Mouse (Mus musculus): ENCODE measurements around the gene Nlrp10. TPM values are rescaled to one million over a fixed set of nuclear protein-coding genes. Genes with fewer than 3 reads are reported as not detected.

Nlrp10 gene
- polyA plus RNA-seq, 1 experiment = 0.06 TPM

DNA sequence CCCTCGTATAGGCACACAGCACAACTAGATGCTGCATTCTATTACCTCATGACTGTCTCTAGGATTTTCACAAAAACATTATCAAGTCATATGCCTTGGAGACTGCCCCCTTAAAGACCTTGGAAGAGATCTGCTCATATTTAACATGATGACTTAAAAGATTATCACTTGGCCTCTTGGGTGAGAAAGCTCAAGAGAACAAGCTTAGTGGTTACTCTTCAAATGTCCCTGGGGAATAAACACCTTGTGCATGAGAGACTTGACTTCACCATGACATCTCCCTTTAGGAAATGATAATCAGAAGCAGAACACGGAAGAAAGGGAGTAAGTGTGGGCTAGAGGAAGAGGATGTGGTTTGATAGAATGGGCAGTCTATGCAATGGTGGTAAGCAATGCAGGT is 57.7 kb downstream of the Nlrp10 start, which contains the start of gene Olfr517:
TSS of gene Olfr517 (minus strand) at position 101 of the 400 bp plus-strand sequence.
- Histone ChIP-seq H3K36me3 (ENCODE audit: control insufficient read depth, insufficient read depth) (no peaks in the 10 kb centered on the region), H3ac (ENCODE audit: control insufficient read depth, insufficient read length) (no peak within 1 kb of the TSS), H3K4me2 (ENCODE audit: low read depth) (no peak within 1 kb of the TSS), H3K79me2 (ENCODE audit: control insufficient read depth, insufficient read depth) (no peaks in the 10 kb centered on the region), H3K27me3 (ENCODE audit: control insufficient read depth, insufficient read depth, insufficient read length) (no peaks in the 10 kb centered on the region), H3K4me3 (no peak within 1 kb of the TSS)
- no peak for TF ChIP-seq MAX (IDR thresholded peaks at IDR 0.05; ENCODE audit: low read depth)
- no peak for TF ChIP-seq CEBPB (IDR thresholded peaks at IDR 0.05; ENCODE audit: insufficient read depth, poor library complexity, severe bottlenecking)
- TF ChIP-seq USF1 (IDR thresholded peaks at IDR 0.05; ENCODE audit: low read depth) = no peak
- no peak for TF ChIP-seq MYOG (IDR thresholded peaks at IDR 0.05; ENCODE audit: control insufficient read depth in 1 of 3, insufficient read depth in 1 of 3, insufficient read length in 2 of 3, low read depth in 2 of 3)
- TF ChIP-seq REST (IDR thresholded peaks at IDR 0.05; ENCODE audit: insufficient read depth, insufficient read length) = no peak
- no peak for TF ChIP-seq POLR2A (IDR thresholded peaks at IDR 0.05; ENCODE audit: insufficient read length, low read depth)
- no peak for TF ChIP-seq TCF3 (IDR thresholded peaks at IDR 0.05; ENCODE audit: insufficient read length, low read depth)
- no peak for TF ChIP-seq TCF12 (IDR thresholded peaks at IDR 0.05; ENCODE audit: insufficient read depth, poor library complexity, severe bottlenecking)
- no peak for TF ChIP-seq POLR2AphosphoS2 (IDR thresholded peaks at IDR 0.05; ENCODE audit: insufficient read length, low read depth)
- TF ChIP-seq E2F4 (IDR thresholded peaks at IDR 0.05; ENCODE audit: insufficient read depth) = no peak
- no peak for TF ChIP-seq MYOD1 (IDR thresholded peaks at IDR 0.05; ENCODE audit: control insufficient read depth in 1 of 3, insufficient read length in 2 of 3, low read depth in 2 of 3)

Other genes starting within 250 kb of the Nlrp10 start
- gene Olfr512, start 216.9 kb downstream of the Nlrp10 start, polyA plus RNA-seq (2012; fragmentation: generic; extraction: Trizol) = not detected
- gene Olfr513, start 179.2 kb downstream of the Nlrp10 start, polyA plus RNA-seq (2012; fragmentation: generic; extraction: Trizol) = not detected
- not detected for gene Olfr514, start 104.2 kb downstream of the Nlrp10 start, polyA plus RNA-seq (2012; fragmentation: generic; extraction: Trizol)
- gene Olfr516, start 79.6 kb downstream of the Nlrp10 start, polyA plus RNA-seq (2012; fragmentation: generic; extraction: Trizol) = not detected
- gene Olfr517, start 57.8 kb downstream of the Nlrp10 start, polyA plus RNA-seq (2012; fragmentation: generic; extraction: Trizol) = not detected
- gene Olfr518, start 45.2 kb downstream of the Nlrp10 start, polyA plus RNA-seq (2012; fragmentation: generic; extraction: Trizol) = not detected
- gene Olfr519, start 35.8 kb downstream of the Nlrp10 start, polyA plus RNA-seq (2012; fragmentation: generic; extraction: Trizol) = not detected
- 268 TPM for gene Eif3f, start 4.2 kb upstream of the Nlrp10 start, polyA plus RNA-seq (2012; fragmentation: generic; extraction: Trizol)
- gene Tub, start 20.2 kb upstream of the Nlrp10 start, polyA plus RNA-seq (2012; fragmentation: generic; extraction: Trizol) = not detected
- gene Ric3, start 153.2 kb upstream of the Nlrp10 start, polyA plus RNA-seq (2012; fragmentation: generic; extraction: Trizol) = not detected
- gene Lmo1, start 245.0 kb upstream of the Nlrp10 start, polyA plus RNA-seq (2012; fragmentation: generic; extraction: Trizol) = 0.26 TPM